Mouse (Mus musculus) WW6 (cell line): ENCODE measurements at regions not wholly inside any gene's neighbourhood (a gene's known extent, or its start where the extent isn't known, plus 50 kb on each side); places are given as distances from the start of the nearest gene placed in this dataset.

Experiments used
- DNase-seq: peaks from one replicate; pipeline ENCODE4 v3.0.0-alpha.2; 2013; ENCODE audit warnings: low read depth, low spot score

- no peak for DNase-seq
These were observed 65.5 kb upstream of the Ppm1b start for GRCm38 (mm10) chr17:84890871-84891599.

DNA sequence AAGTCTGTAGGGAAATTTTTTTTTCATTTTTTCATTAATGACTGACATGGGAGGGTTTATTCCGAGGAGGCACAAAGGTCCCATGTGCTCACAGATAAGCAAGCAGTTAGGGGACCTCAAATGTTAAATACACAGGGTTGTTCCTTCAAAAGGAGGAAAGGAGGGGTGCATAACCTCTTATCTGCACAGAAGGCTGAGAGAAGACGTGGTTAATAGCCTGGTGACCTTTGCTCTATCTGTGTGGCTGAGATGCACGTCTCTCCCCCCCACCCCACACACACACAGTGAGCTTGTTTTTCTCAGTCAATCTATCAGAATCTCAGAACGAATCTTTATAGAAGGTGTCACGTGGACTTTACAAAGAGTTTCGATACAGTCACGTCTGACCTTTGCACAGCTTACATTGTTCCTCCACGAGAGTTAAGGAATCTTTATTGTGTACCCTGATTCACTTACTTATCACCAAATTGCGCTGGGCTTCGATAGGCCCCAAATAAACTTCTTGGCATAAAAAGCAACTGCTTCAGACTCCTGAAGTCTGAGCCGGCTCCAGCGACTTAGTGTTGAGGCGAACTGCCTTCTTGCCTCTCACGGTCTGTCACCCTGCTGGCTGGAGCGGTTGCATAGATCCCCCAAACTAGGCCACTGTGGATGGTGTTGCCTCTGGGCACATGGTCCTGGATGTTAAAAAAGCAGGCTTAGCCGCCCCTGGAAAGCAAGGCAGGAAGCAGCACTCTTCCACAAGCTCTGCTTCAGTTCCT lies 63.1 kb upstream of the Ppm1b start:
- DNase-seq = no peak

DNA sequence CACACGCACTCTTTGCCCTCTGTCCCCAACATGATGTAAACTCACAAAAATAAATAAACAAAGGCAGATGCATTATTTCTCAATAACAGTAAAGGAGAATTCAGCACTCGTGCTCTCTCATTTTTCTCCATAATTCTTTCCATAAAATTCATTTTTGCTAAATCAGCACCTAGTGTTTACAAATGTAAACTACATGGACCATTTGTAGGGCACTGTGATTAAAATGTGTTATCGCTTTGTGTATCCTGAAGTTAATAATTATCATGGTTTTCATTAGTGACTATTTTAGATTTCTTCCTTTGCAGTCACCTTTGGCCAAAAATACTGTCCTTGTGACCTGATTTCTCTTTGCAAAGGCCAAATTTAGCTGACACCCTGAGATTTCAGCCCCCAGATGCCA lies 61.0 kb upstream of the Ppm1b start:
- DNase-seq = no peak

DNA sequence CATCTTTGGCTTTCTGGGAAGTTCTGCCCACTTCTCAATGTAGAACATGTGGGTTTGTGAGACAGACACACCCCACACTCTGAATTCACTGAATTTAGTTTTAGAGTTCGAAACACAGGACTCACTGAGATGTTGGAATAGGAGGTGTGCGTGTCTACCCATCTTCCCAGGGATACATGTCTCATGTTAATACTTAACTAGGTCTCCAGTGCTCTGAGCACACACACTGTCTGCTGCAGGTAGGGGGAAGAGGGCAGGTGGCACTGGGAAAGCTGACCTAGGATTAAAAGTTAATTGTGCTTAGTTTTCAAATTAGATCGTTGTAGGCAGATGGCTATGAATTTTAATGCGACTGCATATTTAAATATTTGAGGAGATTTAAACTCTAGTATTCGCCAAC lies 60.0 kb upstream of the Ppm1b start:
- DNase-seq = no peak

DNA sequence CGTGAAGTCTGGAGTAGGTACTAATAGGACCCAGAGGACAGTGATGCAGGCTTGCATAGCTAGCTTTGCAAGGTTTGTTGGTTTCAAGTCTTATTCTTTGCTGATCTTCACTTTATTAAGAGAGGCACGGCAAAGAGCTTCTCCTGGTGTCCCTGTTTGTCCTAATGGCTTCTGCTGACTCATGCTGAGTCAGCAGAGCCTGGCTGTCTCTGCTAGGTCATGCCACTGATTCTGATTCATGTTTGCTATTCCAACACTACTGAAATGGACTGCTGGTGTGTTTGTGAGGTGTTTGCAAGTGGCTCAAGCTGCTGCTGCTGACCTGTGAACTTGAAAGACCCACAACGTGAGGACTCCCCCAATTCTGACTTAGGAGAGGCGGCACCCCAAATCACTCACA lies 58.1 kb upstream of the Ppm1b start:
- no peak for DNase-seq

DNA sequence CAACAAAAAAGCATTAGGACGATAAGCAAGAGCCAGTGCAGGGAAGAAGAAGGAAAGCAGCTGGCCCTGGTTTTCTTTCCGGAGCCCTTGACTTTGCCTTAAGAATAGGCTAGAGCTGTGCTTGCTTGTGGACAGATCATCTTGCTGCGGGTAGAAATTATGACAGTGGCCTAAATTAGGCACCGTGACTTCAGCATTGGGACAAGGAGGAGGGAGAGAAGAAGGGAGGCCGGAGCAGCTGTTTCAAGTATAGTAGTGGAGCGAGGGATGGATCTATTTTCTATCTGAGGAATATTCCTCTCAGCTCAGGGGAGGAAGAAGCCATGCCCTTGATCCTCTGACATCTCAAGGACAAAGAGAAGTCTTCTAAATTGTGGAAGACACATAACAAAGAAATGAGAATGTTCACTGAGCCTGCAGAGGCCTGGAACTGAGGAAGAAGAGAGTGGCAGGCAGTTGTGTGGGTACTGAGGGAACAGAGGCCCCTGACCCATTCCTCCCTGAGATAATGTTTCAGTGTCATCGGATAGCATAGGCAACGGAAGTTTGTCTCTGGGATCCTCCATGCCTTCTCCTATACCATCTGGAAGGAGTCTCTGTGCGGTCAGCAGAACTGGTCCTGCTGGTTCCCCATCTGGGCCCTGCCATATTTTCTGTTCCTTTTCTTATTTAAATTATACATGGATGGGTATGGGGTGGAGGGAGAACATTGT lies 52.8 kb upstream of the Ppm1b start:
- DNase-seq = no peak
